Mouse (Mus musculus): ENCODE measurements around the gene Abt1.

Gene Abt1

GRCm38 (mm10) chr13:23423286-23424051, at the start of gene Abt1:
Gene Abt1 (minus strand): TSS chr13:23423866.
- ATAC-seq (ENCODE audit: insufficient number of reproducible peaks, low FRiP score, low TSS enrichment), result peak; percentile 51; the same call in 1 of the 2 replicates

- ATAC-seq (ENCODE audit: insufficient number of reproducible peaks, low FRiP score, low TSS enrichment), result no peak
These were observed 43.2 kb upstream of the Abt1 start for GRCm38 (mm10) chr13:23466911-23467310.

- no peak for ATAC-seq (ENCODE audit: insufficient number of reproducible peaks, low FRiP score, low TSS enrichment)
These were observed 42.6 kb upstream of the Abt1 start for GRCm38 (mm10) chr13:23466306-23466705.

GRCm38 (mm10) chr13:23465600-23466109, 42.0 kb upstream of the Abt1 start, which contains the start of gene Btn1a1:
Gene Btn1a1 (minus strand): TSS chr13:23465901.
- ATAC-seq (ENCODE audit: insufficient number of reproducible peaks, low FRiP score, low TSS enrichment), result no peak

GRCm38 (mm10) chr13:23464841-23465366, 41.2 kb upstream of the Abt1 start:
- peak; percentile 18; the same call in 1 of the 2 replicates for ATAC-seq (ENCODE audit: insufficient number of reproducible peaks, low FRiP score, low TSS enrichment)

- peak; percentile 80 for ATAC-seq (ENCODE audit: insufficient number of reproducible peaks, low FRiP score, low TSS enrichment)
These were observed 40.6 kb upstream of the Abt1 start for GRCm38 (mm10) chr13:23464224-23464637.

- ATAC-seq (ENCODE audit: insufficient number of reproducible peaks, low FRiP score, low TSS enrichment), result peak; percentile 53; the same call in 1 of the 2 replicates
These were observed 39.9 kb upstream of the Abt1 start for GRCm38 (mm10) chr13:23463381-23464223.

- no peak for ATAC-seq (ENCODE audit: insufficient number of reproducible peaks, low FRiP score, low TSS enrichment)
These were observed 39.0 kb upstream of the Abt1 start for GRCm38 (mm10) chr13:23462669-23463068.

- no peak for ATAC-seq (ENCODE audit: insufficient number of reproducible peaks, low FRiP score, low TSS enrichment)
These were observed 38.4 kb upstream of the Abt1 start for GRCm38 (mm10) chr13:23462063-23462462.

GRCm38 (mm10) chr13:23459264-23459846, 35.7 kb upstream of the Abt1 start:
- ATAC-seq (ENCODE audit: insufficient number of reproducible peaks, low FRiP score, low TSS enrichment), result no peak

GRCm38 (mm10) chr13:23453926-23454325, 30.3 kb upstream of the Abt1 start:
- ATAC-seq (ENCODE audit: insufficient number of reproducible peaks, low FRiP score, low TSS enrichment), result no peak

GRCm38 (mm10) chr13:23453362-23453862, 29.7 kb upstream of the Abt1 start:
- peak; percentile 84 for ATAC-seq (ENCODE audit: insufficient number of reproducible peaks, low FRiP score, low TSS enrichment)

- ATAC-seq (ENCODE audit: insufficient number of reproducible peaks, low FRiP score, low TSS enrichment), result no peak
These were observed 26.7 kb upstream of the Abt1 start for GRCm38 (mm10) chr13:23450398-23450797.

- no peak for ATAC-seq (ENCODE audit: insufficient number of reproducible peaks, low FRiP score, low TSS enrichment)
These were observed 25.8 kb upstream of the Abt1 start for GRCm38 (mm10) chr13:23449235-23450095.

GRCm38 (mm10) chr13:23448758-23449157, 25.1 kb upstream of the Abt1 start:
- ATAC-seq (ENCODE audit: insufficient number of reproducible peaks, low FRiP score, low TSS enrichment), result no peak

GRCm38 (mm10) chr13:23446498-23446952, 22.9 kb upstream of the Abt1 start:
- 0 out of 2 replicates have a peak, but pooled peaks have one; percentile 49 for ATAC-seq (ENCODE audit: insufficient number of reproducible peaks, low FRiP score, low TSS enrichment)

- peak; percentile 90 for ATAC-seq (ENCODE audit: insufficient number of reproducible peaks, low FRiP score, low TSS enrichment)
These were observed 22.1 kb upstream of the Abt1 start for GRCm38 (mm10) chr13:23445561-23446320.

- ATAC-seq (ENCODE audit: insufficient number of reproducible peaks, low FRiP score, low TSS enrichment), result peak; percentile 33; the same call in 1 of the 2 replicates
These were observed 21.5 kb upstream of the Abt1 start for GRCm38 (mm10) chr13:23445156-23445555.
